Mouse (Mus musculus) liver, embryonic 11.5 days (tissue): ENCODE data around the gene Tbx4. TPM values are rescaled to one million over a fixed set of nuclear protein-coding genes. Genes with fewer than 3 reads are reported as not detected.

ENCODE experiments used
- ATAC-seq: fragments of 200-750 bp; cut with Nextera tagmentation; replicated peaks from 2 replicates; pipeline ENCODE4 v1.8.0; 2017; ENCODE audit warnings: moderate number of reproducible peaks, mild to moderate bottlenecking, moderate TSS enrichment, moderate library complexity; ENCODE audit not compliant: low FRiP score
- DNase-seq: peaks from one replicate; pipeline ENCODE4 v3.0.0-alpha.2; 2017; ENCODE audit warnings: low spot score
- H3K27ac ChIP-seq: fragments of 300-500 bp; sonication (generic); 2 replicates; pipeline ENCODE4 v1.5.1; 2014; ENCODE audit warnings: mild to moderate bottlenecking, low read depth, low read length, control low read depth
- H3K27me3 ChIP-seq: fragments of 300-500 bp; sonication (generic); replicated peaks from 2 replicates; pipeline ENCODE4 v1.6.1; 2014; ENCODE audit warnings: low read length, mixed read lengths; ENCODE audit not compliant: control insufficient read depth, insufficient read depth
- H3K36me3 ChIP-seq: fragments of 300-500 bp; sonication (generic); 2 replicates; pipeline ENCODE4 v1.6.1; 2014; ENCODE audit warnings: mild to moderate bottlenecking, low read length, moderate library complexity, mixed read lengths; ENCODE audit not compliant: control insufficient read depth, insufficient read depth
- H3K4me1 ChIP-seq: fragments of 300-500 bp; sonication (generic); replicated peaks from 2 replicates; pipeline ENCODE4 v1.6.1; 2014; ENCODE audit warnings: low read length, mixed read lengths; ENCODE audit not compliant: control insufficient read depth, insufficient read depth
- H3K4me2 ChIP-seq: fragments of 300-500 bp; sonication (generic); 2 replicates; pipeline ENCODE4 v1.6.1; 2014; ENCODE audit warnings: mild to moderate bottlenecking, control low read depth, moderate library complexity
- H3K4me3 ChIP-seq: fragments of 300-500 bp; sonication (generic); 2 replicates; pipeline ENCODE4 v1.5.1; 2014; ENCODE audit warnings: low read depth, low read length, control low read depth
- H3K9ac ChIP-seq: fragments of 300-500 bp; sonication (generic); 2 replicates; pipeline ENCODE4 v1.6.1; 2014; ENCODE audit warnings: low read depth, low read length, control low read depth
- H3K9me3 ChIP-seq: fragments of 300-500 bp; sonication (generic); 2 replicates; pipeline ENCODE4 v1.6.1; 2016; ENCODE audit warnings: low read length, inconsistent platforms, mixed read lengths; ENCODE audit not compliant: control insufficient read depth
- WGBS: fragments of 180-500 bp; shearing (Covaris S2); extraction: QIAGEN DNeasy Blood & Tissue Kit; methylation state at CpG from one replicate; pipeline ENCODE4 v1.1.7; 2014; 5-methylcytosine and 5-hydroxymethylcytosine counted together
- polyA plus RNA-seq: library from polyadenylated mRNA; unstranded; fragments of >200 nt; fragmentation: Nextera tagmentation; extraction: Ambion mirVana; gene quantifications from 2 replicates; pipeline ENCODE4 v1.2.1, GENCODE M21; 2014

Tbx4 gene
- polyA plus RNA-seq, 1 experiment from 2014 or later, result 0.86 TPM

DNA sequence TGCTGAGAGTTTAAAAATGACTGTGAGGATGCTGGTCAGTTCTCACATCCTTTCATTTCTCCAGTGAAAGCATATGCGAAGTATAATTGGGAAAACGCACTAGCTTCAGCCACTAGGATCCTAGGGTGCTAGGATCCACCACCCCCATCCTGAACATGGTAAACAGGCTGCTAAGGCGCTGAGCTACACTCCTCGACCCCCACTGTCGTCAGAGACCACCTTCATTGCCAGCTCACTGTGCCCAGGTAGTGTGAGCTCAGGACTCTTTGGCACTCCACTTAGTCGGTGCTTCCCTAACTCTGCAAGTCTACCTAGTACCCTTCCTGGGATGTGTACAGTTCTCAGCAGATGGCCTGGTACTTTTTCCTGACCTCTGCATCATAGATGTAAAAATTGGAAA, 6.5 kb downstream of the Tbx4 start:
- Histone ChIP-seq H3K4me2 (no peak overlapping the region), H3K9ac (no peak overlapping the region), H3K27ac (no peak overlapping the region), H3K27me3 (peaks cover 100% of the 10 kb centered on the region), H3K4me3 (no peak overlapping the region), H3K4me1 (peaks cover 13% of the 10 kb centered on the region), H3K9me3 (no peaks in the 10 kb centered on the region), H3K36me3 (no peaks in the 10 kb centered on the region)
- WGBS, result 6% methylated on average over 6 of the region's 6 CpGs
- ATAC-seq (no peak), DNase-seq (no peak)

GRCm38 (mm10) chr11:85893400-85894135, 7.3 kb downstream of the Tbx4 start:
- Histone ChIP-seq H3K4me2 (no peak overlapping the region), H3K9ac (no peak overlapping the region), H3K9me3 (no peaks in the 10 kb centered on the region), H3K36me3 (no peaks in the 10 kb centered on the region), H3K27me3 (peaks cover 100% of the 10 kb centered on the region), H3K27ac (no peak overlapping the region), H3K4me1 (peaks cover 9% of the 10 kb centered on the region), H3K4me3 (no peak overlapping the region)
- WGBS, result 2% methylated on average over 13 of the region's 13 CpGs
- DNase-seq, result no peak
- no peak for ATAC-seq

GRCm38 (mm10) chr11:85894136-85894530, 7.9 kb downstream of the Tbx4 start:
- no peak for DNase-seq
- no peak overlapping the region for H3K4me2 ChIP-seq
- H3K27me3 ChIP-seq, result peaks cover 99% of the 10 kb centered on the region
- H3K4me3 ChIP-seq, result no peak overlapping the region
- whole genome bisulfite sequencing, result 2% methylated on average over 3 of the region's 3 CpGs
- no peak overlapping the region for H3K27ac ChIP-seq
- no peak overlapping the region for H3K9ac ChIP-seq
- H3K36me3 ChIP-seq, result no peaks in the 10 kb centered on the region
- no peak for ATAC-seq
- H3K4me1 ChIP-seq, result peaks cover 3% of the 10 kb centered on the region; the same call in 1 of the 2 replicates
- no peaks in the 10 kb centered on the region for H3K9me3 ChIP-seq

DNA sequence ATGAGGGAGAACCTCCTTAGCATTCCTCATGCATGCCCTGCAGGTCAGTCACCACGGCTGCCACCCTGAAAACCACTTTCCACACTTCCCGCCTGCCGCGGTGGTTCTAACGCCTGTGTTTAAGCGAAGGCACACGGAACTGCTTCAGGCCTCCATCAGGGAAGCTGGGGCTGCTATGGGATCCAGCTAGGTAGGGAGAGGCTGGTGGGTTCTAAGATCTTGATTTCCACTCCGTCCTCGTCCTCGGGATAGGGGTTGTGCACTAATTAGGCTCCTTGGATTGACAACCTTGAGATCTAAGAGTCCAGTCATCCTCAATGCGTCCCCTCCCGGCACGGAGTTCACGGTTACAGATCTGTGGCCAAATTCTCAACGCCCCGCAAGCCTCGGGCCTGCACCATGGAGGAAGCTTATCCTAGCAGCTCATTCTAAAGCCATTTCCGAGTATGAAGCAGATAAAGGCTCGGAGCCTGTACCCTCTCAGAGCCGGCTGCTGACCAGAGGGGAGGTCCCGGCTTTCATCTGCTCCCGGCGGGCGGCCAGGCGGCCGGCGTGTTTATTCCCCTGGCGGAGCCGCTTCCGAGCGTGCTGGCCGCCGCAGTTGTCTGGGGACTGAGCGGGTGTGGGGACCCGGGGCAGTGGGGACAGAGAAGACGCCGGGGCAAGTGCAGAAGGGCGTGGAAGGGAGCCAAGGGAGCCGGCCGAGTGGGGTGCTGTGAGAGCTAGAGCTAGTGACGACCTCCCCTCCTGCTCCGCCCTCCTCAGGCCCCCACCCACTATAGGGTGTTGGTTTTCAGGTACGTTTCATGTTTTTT, 8.7 kb downstream of the Tbx4 start:
- peaks cover 96% of the 10 kb centered on the region for H3K27me3 ChIP-seq
- H3K9ac ChIP-seq, result no peak overlapping the region
- H3K4me1 ChIP-seq, result peaks cover under 1% of the 10 kb centered on the region; the same call in 1 of the 2 replicates
- H3K4me3 ChIP-seq, result peak overlapping the region; percentile 28
- DNase-seq (no peak), ATAC-seq (no peak)
- no peaks in the 10 kb centered on the region for H3K9me3 ChIP-seq
- H3K36me3 ChIP-seq, result no peaks in the 10 kb centered on the region
- H3K27ac ChIP-seq, result no peak overlapping the region
- peak overlapping the region; percentile 49 for H3K4me2 ChIP-seq
- 3% methylated on average over 43 of the region's 43 CpGs for WGBS

DNA sequence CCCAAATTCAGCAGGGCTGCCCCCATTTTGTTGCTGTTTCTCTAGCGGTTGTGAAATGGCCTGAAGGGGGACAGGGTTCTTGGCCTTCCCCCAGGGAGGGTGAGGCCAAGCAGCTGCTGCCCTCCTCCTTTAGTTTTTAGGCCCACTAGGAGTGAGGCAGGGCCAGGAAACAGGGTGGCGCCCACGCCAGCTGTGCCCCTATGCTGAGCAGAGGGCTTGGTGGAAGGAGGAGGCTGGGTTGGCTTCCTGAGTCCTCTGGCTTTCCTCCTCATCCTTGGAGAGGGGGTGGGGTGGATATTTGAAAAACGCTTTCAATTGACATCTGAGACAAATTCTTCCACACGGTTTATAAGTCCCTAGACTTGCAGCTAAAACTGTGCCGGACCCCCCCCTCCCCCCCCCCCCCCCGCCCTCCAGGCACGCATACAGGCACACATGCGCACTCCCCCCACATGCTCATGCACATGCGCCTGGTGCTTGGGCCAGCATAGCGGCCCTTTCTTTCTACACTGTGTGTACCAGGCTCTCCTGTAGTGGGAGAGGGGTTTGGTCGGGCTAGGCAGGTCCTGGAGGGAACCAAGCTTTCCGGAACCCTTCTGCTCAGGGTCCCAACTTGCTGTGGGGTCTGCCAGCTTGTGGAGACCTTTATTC, 10.2 kb downstream of the Tbx4 start:
- Histone ChIP-seq H3K36me3 (no peaks in the 10 kb centered on the region), H3K9ac (no peak overlapping the region), H3K27ac (no peak overlapping the region), H3K27me3 (peaks cover 96% of the 10 kb centered on the region), H3K9me3 (no peaks in the 10 kb centered on the region), H3K4me2 (no peak overlapping the region), H3K4me3 (no peak overlapping the region), H3K4me1 (no peaks in the 10 kb centered on the region; the same call in 1 of the 2 replicates)
- WGBS, result 37% methylated on average over 11 of the region's 13 CpGs
- ATAC-seq (no peak), DNase-seq (no peak)

GRCm38 (mm10) chr11:85900291-85900690, 14.1 kb downstream of the Tbx4 start:
- Histone ChIP-seq H3K27me3 (peaks cover 74% of the 10 kb centered on the region), H3K27ac (no peak overlapping the region), H3K4me1 (no peaks in the 10 kb centered on the region), H3K4me2 (no peak overlapping the region), H3K9ac (no peak overlapping the region), H3K9me3 (no peaks in the 10 kb centered on the region), H3K36me3 (no peaks in the 10 kb centered on the region), H3K4me3 (no peak overlapping the region)
- no peak for ATAC-seq
- DNase-seq, result no peak

GRCm38 (mm10) chr11:85909514-85909913, 23.3 kb downstream of the Tbx4 start:
- H3K4me3 ChIP-seq, result no peak overlapping the region

GRCm38 (mm10) chr11:85910133-85910532, 23.9 kb downstream of the Tbx4 start:
- H3K27ac ChIP-seq, result no peak overlapping the region
- no peaks in the 10 kb centered on the region for H3K9me3 ChIP-seq
- H3K4me2 ChIP-seq, result no peak overlapping the region
- ATAC-seq (no peak), DNase-seq (no peak)
- no peak overlapping the region for H3K4me3 ChIP-seq
- H3K4me1 ChIP-seq, result peaks cover 4% of the 10 kb centered on the region
- no peaks in the 10 kb centered on the region for H3K36me3 ChIP-seq
- 32% methylated on average over 10 of the region's 10 CpGs for WGBS
- H3K27me3 ChIP-seq, result peaks cover 28% of the 10 kb centered on the region
- H3K9ac ChIP-seq, result no peak overlapping the region

More at GRCm38 (mm10) chr11:85909514-85909913, 23.3 kb downstream of the Tbx4 start:
- no peak overlapping the region for H3K4me2 ChIP-seq
- no peak for DNase-seq
- H3K9ac ChIP-seq, result no peak overlapping the region
- 57% methylated on average over 4 of the region's 4 CpGs for WGBS
- peaks cover 29% of the 10 kb centered on the region for H3K27me3 ChIP-seq
- H3K4me1 ChIP-seq, result peaks cover 4% of the 10 kb centered on the region
- H3K27ac ChIP-seq, result no peak overlapping the region
- no peaks in the 10 kb centered on the region for H3K36me3 ChIP-seq
- no peaks in the 10 kb centered on the region for H3K9me3 ChIP-seq
- ATAC-seq, result no peak
